Mouse (Mus musculus) myocyte (in vitro differentiated cells): ENCODE measurements at regions not wholly inside any gene's neighbourhood (a gene's known extent, or its start where the extent isn't known, plus 50 kb on each side); places are given as distances from the start of the nearest gene placed in this dataset.

Experiments used
- MAX ChIP-seq: IDR thresholded peaks from one replicate; pipeline ENCODE4 v1.6.1; 2011; ENCODE audit warnings: low read depth, mild to moderate bottlenecking, control low read depth
- MYOG ChIP-seq, 3 experiments: IDR thresholded peaks; one replicate each; pipeline ENCODE4 v1.6.1; 2011; ENCODE audit warnings: control low read depth in 2 of 3, low read depth in 2 of 3, mild to moderate bottlenecking in 2 of 3; ENCODE audit not compliant: insufficient read length in 2 of 3, control insufficient read depth in 1 of 3, insufficient read depth in 1 of 3
- POLR2A ChIP-seq: IDR thresholded peaks from one replicate; pipeline ENCODE4 v1.6.1; 2011; ENCODE audit warnings: low read depth, mild to moderate bottlenecking, control low read depth, moderate library complexity; ENCODE audit not compliant: insufficient read length
- REST ChIP-seq: IDR thresholded peaks from one replicate; pipeline ENCODE4 v1.6.1; 2011; ENCODE audit warnings: mild to moderate bottlenecking, control low read depth, moderate library complexity; ENCODE audit not compliant: insufficient read depth, insufficient read length
- TCF12 ChIP-seq: IDR thresholded peaks from one replicate; pipeline ENCODE4 v1.6.1; 2011; ENCODE audit warnings: mild to moderate bottlenecking, control low read depth; ENCODE audit not compliant: poor library complexity, insufficient read depth, severe bottlenecking
- USF1 ChIP-seq: IDR thresholded peaks from one replicate; pipeline ENCODE4 v1.6.1; 2011; ENCODE audit warnings: low read depth, mild to moderate bottlenecking, control low read depth, moderate library complexity

GRCm38 (mm10) chr12:8082688-8083661 lies 105.5 kb downstream of the Apob start:
- TF ChIP-seq MYOG (IDR thresholded peaks at IDR 0.05; ENCODE audit: control insufficient read depth in 1 of 3, insufficient read depth in 1 of 3, insufficient read length in 2 of 3, low read depth in 2 of 3) (no peak), MAX (no peak), POLR2A (no peak), TCF12 (no peak), USF1 (no peak), REST (no peak)
